Mouse (Mus musculus): ENCODE data around the gene Ucp3.

DNA sequence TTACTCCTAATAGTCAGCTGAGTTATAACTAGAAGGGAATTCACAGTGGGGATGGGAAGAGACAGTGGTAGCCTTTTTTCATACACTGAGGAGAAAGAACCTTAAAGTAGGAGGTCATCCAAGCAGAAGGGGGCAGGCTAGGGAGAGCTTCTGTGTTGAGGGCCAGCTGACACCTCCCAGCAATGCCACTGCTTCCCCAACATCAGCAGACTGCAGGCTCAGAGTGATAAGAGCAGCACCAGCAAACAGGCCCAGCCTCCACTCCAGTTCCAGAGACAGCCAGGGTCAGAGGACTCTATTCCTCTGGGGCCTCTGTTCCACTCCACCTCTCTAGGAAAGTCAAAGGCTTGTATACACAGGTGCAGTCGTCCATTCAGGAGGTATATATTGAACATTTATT lies 14.6 kb upstream of the Ucp3 start:
- TF ChIP-seq POLR2A (IDR thresholded peaks at IDR 0.05; ENCODE audit: insufficient read depth, low read length) (no peak), EP300 (IDR thresholded peaks at IDR 0.05; ENCODE audit: insufficient read depth, low read depth, low read length) (no peak), CTCF (IDR thresholded peaks at IDR 0.05; ENCODE audit: low read depth, low read length) (no peak)
